Mouse (Mus musculus) limb, embryonic 15.5 days (tissue): Measurements from ENCODE around the gene Nfia. TPM values are rescaled to one million over a fixed set of nuclear protein-coding genes. Genes with fewer than 3 reads are reported as not detected.

Experiments
- ATAC-seq: fragments of 200-750 bp; cut with Nextera tagmentation; 2 replicates; pipeline ENCODE4 v1.8.0; 2017; ENCODE audit warnings: low read depth, moderate TSS enrichment; ENCODE audit not compliant: insufficient number of reproducible peaks, low FRiP score, low TSS enrichment
- H3K27ac ChIP-seq: fragments of 300-500 bp; sonication (generic); 2 replicates; pipeline ENCODE4 v1.5.1; 2015; ENCODE audit warnings: moderate library complexity, mild to moderate bottlenecking, inconsistent platforms
- H3K27me3 ChIP-seq: fragments of 300-500 bp; sonication (generic); 2 replicates; pipeline ENCODE4 v1.6.1; 2015; ENCODE audit warnings: inconsistent platforms
- H3K36me3 ChIP-seq: fragments of 300-500 bp; sonication (generic); 2 replicates; pipeline ENCODE4 v1.6.1; 2015; ENCODE audit warnings: inconsistent platforms
- H3K4me1 ChIP-seq: fragments of 300-500 bp; sonication (generic); 2 replicates; pipeline ENCODE4 v1.6.1; 2015; ENCODE audit warnings: inconsistent platforms
- H3K4me2 ChIP-seq: fragments of 300-500 bp; sonication (generic); 2 replicates; pipeline ENCODE4 v1.6.1; 2015; ENCODE audit warnings: mild to moderate bottlenecking, inconsistent platforms
- H3K4me3 ChIP-seq: fragments of 300-500 bp; sonication (generic); 2 replicates; pipeline ENCODE4 v1.5.1; 2015; ENCODE audit warnings: mild to moderate bottlenecking, inconsistent platforms
- H3K9ac ChIP-seq: fragments of 300-500 bp; sonication (generic); 2 replicates; pipeline ENCODE4 v1.6.1; 2015; ENCODE audit warnings: inconsistent platforms
- H3K9me3 ChIP-seq: fragments of 300-500 bp; sonication (generic); 2 replicates; pipeline ENCODE4 v1.6.1; 2016; ENCODE audit warnings: inconsistent platforms
- WGBS: fragments of 180-500 bp; shearing (Covaris S2); methylation state at CpG from one replicate; pipeline ENCODE4 v1.1.7; 2015; 5-methylcytosine and 5-hydroxymethylcytosine counted together
- polyA plus RNA-seq: library from polyadenylated mRNA; unstranded; fragments of >200 nt; fragmentation: Nextera tagmentation; extraction: Ambion mirVana; gene quantifications from 2 replicates; pipeline ENCODE4 v1.2.1, GENCODE M21; 2015

The Nfia gene
- polyA plus RNA-seq, 1 experiment from 2014 or later = 64.9 TPM

DNA sequence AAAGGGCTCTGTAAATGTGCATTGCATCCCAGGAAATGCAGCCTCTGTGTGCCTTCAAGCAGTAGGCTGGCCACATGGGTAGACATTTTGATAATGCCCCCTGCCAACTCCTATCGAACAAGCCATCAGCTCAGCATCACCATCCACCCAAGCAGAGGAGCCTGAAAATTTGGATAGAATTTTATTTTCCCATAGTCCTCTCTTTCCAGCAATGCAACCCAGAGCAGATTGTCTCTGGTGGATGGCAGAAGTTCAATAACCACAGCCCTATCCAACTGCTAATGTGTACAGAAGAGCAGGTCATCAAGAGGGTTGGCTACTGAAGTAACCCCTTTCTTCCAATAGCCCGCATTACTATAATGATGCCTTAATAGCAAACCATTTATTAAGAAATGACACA, 237.4 kb downstream of the Nfia start:
- ATAC-seq = no peak
- H3K9me3 ChIP-seq = no peaks in the 10 kb centered on the region
- no peak overlapping the region for H3K4me3 ChIP-seq
- H3K27ac ChIP-seq = no peak overlapping the region
- H3K4me1 ChIP-seq = peaks cover 7% of the 10 kb centered on the region
- peaks cover 10% of the 10 kb centered on the region for H3K36me3 ChIP-seq
- no peaks in the 10 kb centered on the region for H3K27me3 ChIP-seq
- H3K4me2 ChIP-seq = no peak overlapping the region
- H3K9ac ChIP-seq = no peak overlapping the region
- WGBS = 74% methylated on average over 2 of the region's 2 CpGs

DNA sequence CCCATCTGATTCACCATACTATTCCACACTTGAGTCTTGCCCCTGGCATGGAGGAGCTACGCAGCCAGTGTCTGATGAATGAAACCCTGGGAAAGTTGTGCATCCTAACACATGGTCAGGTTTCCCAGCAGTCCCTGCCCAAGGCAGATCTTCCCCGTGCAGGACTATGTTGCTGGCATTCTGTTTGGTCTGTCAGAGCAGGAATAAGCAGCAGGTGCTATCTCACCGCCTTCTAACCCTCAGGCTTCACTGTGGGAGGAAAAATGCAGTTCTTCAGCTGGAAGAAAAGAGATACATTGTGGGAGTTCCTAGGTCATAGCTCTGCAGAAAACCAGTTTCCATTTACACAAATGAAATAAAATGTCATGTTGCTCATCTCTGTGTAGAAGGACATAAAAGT, 247.3 kb downstream of the Nfia start:
- Histone ChIP-seq H3K9ac (no peak overlapping the region), H3K27me3 (no peaks in the 10 kb centered on the region), H3K36me3 (peaks cover 50% of the 10 kb centered on the region), H3K27ac (0 out of 2 replicates have a peak overlapping the region, but pooled peaks have one; percentile 11), H3K4me1 (peaks cover 8% of the 10 kb centered on the region; the same call in 1 of the 2 replicates), H3K9me3 (no peaks in the 10 kb centered on the region), H3K4me2 (no peak overlapping the region), H3K4me3 (no peak overlapping the region)
- WGBS = 81% methylated on average over 3 of the region's 3 CpGs
- no peak for ATAC-seq

DNA sequence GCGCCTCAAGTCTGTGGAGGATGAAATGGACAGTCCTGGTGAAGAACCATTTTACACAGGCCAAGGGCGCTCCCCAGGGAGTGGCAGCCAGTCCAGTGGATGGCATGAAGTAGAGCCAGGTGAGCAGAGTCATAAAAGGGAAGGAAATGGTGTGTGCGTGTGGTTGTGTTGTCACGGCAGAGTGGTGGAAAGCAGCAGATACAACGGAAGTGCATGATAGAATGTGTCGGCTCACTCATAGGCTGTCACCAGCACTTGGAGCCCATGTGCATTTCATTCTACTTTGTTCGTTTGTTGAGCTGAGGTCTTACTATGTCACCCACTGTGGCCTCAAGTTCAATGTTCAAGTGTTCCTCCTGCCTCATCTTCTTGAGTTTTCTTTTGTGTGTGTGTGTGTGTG, 248.3 kb downstream of the Nfia start:
- H3K4me1 ChIP-seq = peaks cover 8% of the 10 kb centered on the region; the same call in 1 of the 2 replicates
- H3K4me3 ChIP-seq = no peak overlapping the region
- H3K9me3 ChIP-seq = no peaks in the 10 kb centered on the region
- no peak overlapping the region for H3K27ac ChIP-seq
- WGBS = 89% methylated on average over 7 of the region's 7 CpGs
- no peak overlapping the region for H3K4me2 ChIP-seq
- H3K27me3 ChIP-seq = no peaks in the 10 kb centered on the region
- no peak for ATAC-seq
- H3K36me3 ChIP-seq = peaks cover 43% of the 10 kb centered on the region
- no peak overlapping the region for H3K9ac ChIP-seq

DNA sequence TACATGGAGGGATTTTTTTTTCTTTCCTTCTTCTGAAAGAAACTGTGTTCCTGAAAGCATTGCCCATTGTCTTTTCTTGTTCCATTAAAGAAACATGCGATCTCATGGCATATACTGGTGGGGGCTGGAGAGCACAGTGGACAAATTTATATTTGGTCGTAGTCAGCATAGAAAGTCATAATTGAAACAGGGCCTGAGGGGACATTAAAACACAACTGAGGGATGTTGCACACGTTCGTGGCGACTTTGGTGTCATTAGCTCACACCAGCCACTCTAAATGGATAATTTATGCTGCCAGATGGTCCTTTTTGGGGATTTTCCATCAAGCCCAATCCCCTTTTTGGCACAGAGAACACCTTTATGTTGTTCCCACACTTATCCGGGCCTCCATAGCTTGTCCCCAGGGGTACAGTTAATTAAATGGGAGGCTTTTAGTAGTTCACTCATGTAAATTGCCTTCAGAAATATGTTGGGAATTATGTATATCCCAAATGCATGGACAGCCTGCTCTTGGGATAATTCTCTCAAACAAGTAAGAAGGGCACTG, 250.8 kb downstream of the Nfia start:
- Histone ChIP-seq H3K36me3 (peaks cover 19% of the 10 kb centered on the region), H3K4me2 (no peak overlapping the region), H3K9ac (no peak overlapping the region), H3K4me3 (no peak overlapping the region), H3K27ac (no peak overlapping the region), H3K4me1 (peaks cover 8% of the 10 kb centered on the region; the same call in 1 of the 2 replicates), H3K9me3 (no peaks in the 10 kb centered on the region), H3K27me3 (no peaks in the 10 kb centered on the region)
- 34% methylated on average over 6 of the region's 6 CpGs for WGBS
- ATAC-seq = no peak; the same call in 1 of the 2 replicates

DNA sequence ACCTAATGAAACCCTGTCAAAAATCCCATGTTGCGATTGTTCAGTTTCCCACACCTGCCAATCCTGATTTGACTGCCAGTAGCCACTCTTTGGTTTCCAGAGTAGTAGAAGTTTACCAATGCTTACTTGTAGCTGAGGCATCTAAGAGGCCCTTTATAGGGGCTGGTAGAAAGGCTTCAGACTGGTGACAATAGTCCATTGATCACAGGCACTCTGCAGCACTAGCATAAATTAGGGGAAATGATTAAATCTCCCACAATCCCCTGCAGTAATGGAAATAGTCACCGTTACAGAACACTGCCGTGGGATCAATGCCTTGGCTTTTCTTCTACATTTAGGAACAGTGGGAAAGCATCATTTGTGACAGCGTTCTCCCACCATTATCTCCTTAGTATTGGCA, 254.9 kb downstream of the Nfia start:
- 82% methylated on average over 4 of the region's 4 CpGs for WGBS
- no peak overlapping the region for H3K27ac ChIP-seq

DNA sequence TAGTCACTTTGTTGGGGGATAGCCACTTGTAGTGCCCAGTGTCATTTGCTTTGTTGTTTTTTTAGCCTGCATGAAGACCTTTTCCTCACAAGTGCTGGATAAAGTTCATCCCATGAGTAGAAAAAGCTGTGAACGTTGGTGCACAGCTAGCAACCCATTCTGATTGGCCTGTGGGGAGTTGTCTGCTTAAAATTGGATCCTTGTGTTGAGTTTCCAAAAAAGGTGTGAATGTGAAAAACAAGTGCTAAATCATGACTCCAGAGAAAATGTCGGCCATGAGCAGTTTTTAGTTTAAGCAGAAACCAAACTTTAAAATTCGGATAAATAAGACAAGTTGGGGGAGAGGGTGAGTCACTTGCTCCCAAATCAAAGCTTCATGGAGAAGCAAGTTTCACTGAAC, 259.3 kb downstream of the Nfia start:
- WGBS = 52% methylated on average over 3 of the region's 3 CpGs
- H3K4me1 ChIP-seq = no peaks in the 10 kb centered on the region
- no peaks in the 10 kb centered on the region for H3K9me3 ChIP-seq
- H3K4me3 ChIP-seq = no peak overlapping the region
- no peaks in the 10 kb centered on the region for H3K36me3 ChIP-seq
- no peak overlapping the region for H3K9ac ChIP-seq
- ATAC-seq = no peak
- no peak overlapping the region for H3K27ac ChIP-seq
- no peaks in the 10 kb centered on the region for H3K27me3 ChIP-seq
- no peak overlapping the region for H3K4me2 ChIP-seq

More for the DNA sequence above, 254.9 kb downstream of the Nfia start:
- H3K4me2 ChIP-seq = no peak overlapping the region
- H3K4me1 ChIP-seq = peaks cover 5% of the 10 kb centered on the region; the same call in 1 of the 2 replicates
- H3K4me3 ChIP-seq = no peak overlapping the region
- no peak for ATAC-seq
- peaks cover under 1% of the 10 kb centered on the region for H3K36me3 ChIP-seq
- H3K9me3 ChIP-seq = no peaks in the 10 kb centered on the region
- H3K9ac ChIP-seq = no peak overlapping the region
- no peaks in the 10 kb centered on the region for H3K27me3 ChIP-seq

DNA sequence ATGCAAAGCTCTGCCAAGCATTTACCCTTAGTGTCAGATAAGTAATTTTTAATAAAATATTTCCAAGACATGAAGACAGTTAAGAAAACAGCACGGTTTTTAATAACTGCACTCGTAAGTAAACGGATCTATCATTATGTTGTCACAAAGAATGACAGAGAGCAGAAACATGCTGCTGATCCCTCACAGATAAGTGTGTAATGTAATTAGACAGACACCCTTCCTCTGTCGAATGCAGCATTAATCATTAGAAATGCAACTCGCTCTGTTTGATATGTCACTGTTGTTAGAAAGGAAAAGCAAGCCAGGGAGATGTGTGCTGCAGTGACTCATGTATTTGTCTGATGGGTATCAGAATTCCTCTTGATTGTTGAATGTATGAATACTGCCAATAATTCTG, 259.8 kb downstream of the Nfia start:
- no peak overlapping the region for H3K9ac ChIP-seq
- H3K9me3 ChIP-seq = no peaks in the 10 kb centered on the region
- no peaks in the 10 kb centered on the region for H3K27me3 ChIP-seq
- no peak overlapping the region for H3K4me2 ChIP-seq
- 69% methylated on average over 5 of the region's 5 CpGs for WGBS
- H3K36me3 ChIP-seq = no peaks in the 10 kb centered on the region
- H3K27ac ChIP-seq = no peak overlapping the region
- no peak for ATAC-seq
- no peak overlapping the region for H3K4me3 ChIP-seq
- H3K4me1 ChIP-seq = no peaks in the 10 kb centered on the region

DNA sequence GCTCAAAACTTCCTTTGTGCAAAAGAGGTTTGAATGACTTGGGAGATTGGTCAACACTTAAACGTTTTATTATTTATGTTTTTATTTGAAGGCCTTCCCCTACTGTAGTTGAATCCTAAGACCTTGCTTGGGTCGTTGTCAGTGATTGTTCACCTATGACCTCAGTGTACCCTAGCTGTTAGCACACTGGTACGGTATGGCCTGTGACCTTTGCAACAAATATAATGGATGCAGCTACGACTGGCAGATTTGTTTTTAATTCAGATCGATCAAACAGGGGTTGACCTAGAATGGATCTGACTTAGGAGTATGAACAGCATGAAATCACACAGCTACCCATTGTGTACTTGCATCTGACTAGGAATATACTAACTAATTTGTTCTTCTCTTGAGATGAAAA, 266.6 kb downstream of the Nfia start:
- Histone ChIP-seq H3K36me3 (0 out of 2 replicates have a peak, but pooled peaks cover 4% of the 10 kb centered on the region), H3K27ac (no peak overlapping the region), H3K4me3 (no peak overlapping the region), H3K4me2 (no peak overlapping the region), H3K9ac (no peak overlapping the region), H3K27me3 (no peaks in the 10 kb centered on the region), H3K9me3 (no peaks in the 10 kb centered on the region), H3K4me1 (no peaks in the 10 kb centered on the region)
- ATAC-seq = no peak
- WGBS = 70% methylated on average over 5 of the region's 5 CpGs

DNA sequence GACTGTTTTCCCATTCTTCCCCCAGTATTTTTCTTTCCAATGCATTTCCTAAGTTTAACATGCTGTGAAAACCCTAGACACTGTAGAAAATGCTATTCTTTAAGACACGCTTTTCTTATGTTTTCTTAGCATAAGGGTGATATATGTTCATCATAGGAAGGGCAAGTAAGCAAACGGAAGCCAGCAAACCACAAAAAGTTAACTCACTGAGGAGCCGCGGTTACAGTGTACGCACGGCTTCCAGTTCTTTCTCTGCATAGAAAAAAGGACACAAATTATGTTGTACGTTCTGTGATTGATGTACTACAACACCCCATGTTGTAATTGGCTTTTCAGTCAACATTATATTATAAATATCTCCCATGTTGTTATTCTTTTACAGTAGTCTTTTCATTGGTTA, 267.6 kb downstream of the Nfia start:
- no peak overlapping the region for H3K4me3 ChIP-seq
- no peaks in the 10 kb centered on the region for H3K27me3 ChIP-seq
- WGBS = 80% methylated on average over 7 of the region's 7 CpGs
- no peaks in the 10 kb centered on the region for H3K9me3 ChIP-seq
- H3K36me3 ChIP-seq = 0 out of 2 replicates have a peak, but pooled peaks cover 4% of the 10 kb centered on the region
- no peak overlapping the region for H3K27ac ChIP-seq
- H3K9ac ChIP-seq = no peak overlapping the region
- no peak for ATAC-seq
- no peak overlapping the region for H3K4me2 ChIP-seq
- H3K4me1 ChIP-seq = no peaks in the 10 kb centered on the region

DNA sequence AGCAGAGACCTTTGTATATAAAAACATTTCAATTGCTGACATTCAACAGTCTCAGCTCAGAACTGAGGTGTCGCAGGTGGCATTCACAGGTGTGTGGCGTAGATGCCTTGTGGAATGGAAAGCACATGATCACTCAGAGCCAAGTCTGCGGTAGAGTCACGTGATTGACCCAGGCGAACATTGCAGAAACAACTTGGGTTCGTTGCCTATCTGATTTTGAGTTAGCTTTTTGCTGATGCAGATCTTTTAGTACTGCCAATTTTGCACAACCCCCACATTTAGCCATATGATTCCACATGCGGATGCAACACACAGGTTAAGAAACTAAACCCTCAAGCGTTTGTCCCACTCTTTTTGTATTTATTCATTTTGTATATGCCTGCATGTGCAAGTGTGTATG, 272.1 kb downstream of the Nfia start:
- WGBS = 90% methylated on average over 8 of the region's 8 CpGs
- Histone ChIP-seq H3K9ac (no peak overlapping the region), H3K4me1 (peaks cover 5% of the 10 kb centered on the region)

DNA sequence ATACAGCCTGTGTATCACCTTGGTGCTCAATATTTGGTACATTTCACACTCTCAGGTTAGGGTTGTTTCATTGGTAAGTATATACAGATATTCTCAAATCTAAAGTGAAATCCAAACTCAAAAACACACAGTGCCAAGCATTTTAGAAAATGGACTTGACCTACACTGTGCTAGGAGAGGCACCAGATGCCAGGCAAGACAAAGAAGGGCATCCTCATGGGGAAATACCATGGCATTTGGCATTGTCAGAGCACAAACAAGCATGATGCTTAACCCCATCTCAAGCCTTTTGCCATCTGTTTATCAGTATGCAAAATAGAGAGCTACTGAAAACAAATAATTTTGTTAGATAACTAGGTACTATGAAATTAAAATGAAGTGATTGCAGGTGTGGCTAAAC, 274.8 kb downstream of the Nfia start:
- peaks cover 10% of the 10 kb centered on the region; the same call in 1 of the 2 replicates for H3K36me3 ChIP-seq
- H3K27me3 ChIP-seq = no peaks in the 10 kb centered on the region
- no peak for ATAC-seq
- H3K9ac ChIP-seq = no peak overlapping the region
- H3K9me3 ChIP-seq = no peaks in the 10 kb centered on the region
- no peak overlapping the region for H3K4me3 ChIP-seq
- peaks cover 18% of the 10 kb centered on the region for H3K4me1 ChIP-seq
- no peak overlapping the region for H3K27ac ChIP-seq
- H3K4me2 ChIP-seq = no peak overlapping the region

More for the DNA sequence above, 272.1 kb downstream of the Nfia start:
- no peak overlapping the region for H3K27ac ChIP-seq
- H3K4me2 ChIP-seq = no peak overlapping the region
- H3K27me3 ChIP-seq = no peaks in the 10 kb centered on the region
- no peaks in the 10 kb centered on the region for H3K9me3 ChIP-seq
- peaks cover 7% of the 10 kb centered on the region; the same call in 1 of the 2 replicates for H3K36me3 ChIP-seq
- H3K4me3 ChIP-seq = no peak overlapping the region
- ATAC-seq = no peak

DNA sequence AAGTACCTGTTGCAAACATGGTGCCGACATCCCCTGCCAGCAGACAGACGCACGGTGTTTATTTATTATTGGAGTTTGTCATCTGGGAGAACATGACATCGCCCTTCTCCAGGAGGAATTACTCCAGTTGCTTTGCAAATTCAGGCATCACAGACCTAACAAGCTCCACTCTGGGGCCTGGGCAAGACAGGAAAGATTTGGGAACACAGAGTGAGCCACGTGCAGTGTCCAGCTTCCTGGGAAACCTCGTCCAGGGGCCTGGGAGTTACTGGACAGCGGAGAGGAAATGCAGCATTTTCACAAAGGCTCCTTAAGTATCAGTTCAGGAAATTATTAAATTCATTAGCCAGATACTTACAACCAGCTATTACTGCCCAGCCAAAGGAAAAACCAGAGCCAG, 277.1 kb downstream of the Nfia start:
- no peak overlapping the region for H3K27ac ChIP-seq
- 27% methylated on average over 7 of the region's 7 CpGs for WGBS
- ATAC-seq = no peak
- no peak overlapping the region for H3K4me3 ChIP-seq
- H3K9ac ChIP-seq = no peak overlapping the region
- H3K36me3 ChIP-seq = peaks cover 17% of the 10 kb centered on the region
- H3K27me3 ChIP-seq = no peaks in the 10 kb centered on the region
- H3K4me1 ChIP-seq = peaks cover 18% of the 10 kb centered on the region
- no peak overlapping the region for H3K4me2 ChIP-seq
- no peaks in the 10 kb centered on the region for H3K9me3 ChIP-seq
